Mouse (Mus musculus): ENCODE results near the gene Med12l.

- TF ChIP-seq CTCF (IDR thresholded peaks at IDR 0.05) (no peak), POLR2A (IDR thresholded peaks at IDR 0.05; ENCODE audit: insufficient read depth, low read depth, low read length) (no peak)
Measured at GRCm38 (mm10) chr3:59296563-59297130, 291.0 kb downstream of the Med12l start.

Data from heart, adult 2 months (tissue).